Mouse (Mus musculus): Measurements from ENCODE around the gene Tspan9. TPM values are rescaled to one million over a fixed set of nuclear protein-coding genes. Genes with fewer than 3 reads are reported as not detected.

Gene Tspan9
- 107 and 109 TPM in 2 replicates for polyA plus RNA-seq (2012; rRNA removed)

- WGBS: 2% methylated on average over 55 of the region's 56 CpGs
- Histone ChIP-seq H3K27me3 (replicated peaks; ENCODE audit: control insufficient read depth, insufficient read depth, low read length) (no peaks in the 10 kb centered on the region), H3K4me1 (ENCODE audit: control insufficient read depth, insufficient read depth, low read length) (peaks cover 11% of the 10 kb centered on the region; the same call in 1 of the 2 replicates), H3K36me3 (ENCODE audit: control insufficient read depth, insufficient read depth, low read length) (no peaks in the 10 kb centered on the region), H3K27ac (ENCODE audit: insufficient read depth, low read depth, low read length) (peak within 1 kb of the TSS; percentile 75), H3K4me3 (ENCODE audit: insufficient read depth, low read depth, low read length) (peak within 1 kb of the TSS; percentile 70)
- 0 out of 2 replicates have a peak, but pooled peaks have one; percentile 2 for TF ChIP-seq CTCF (conservative IDR thresholded peaks at IDR 0.05; ENCODE audit: insufficient read depth, insufficient read length, low read depth, low read length)
- peak; percentile 8 for TF ChIP-seq POLR2A (IDR thresholded peaks at IDR 0.05; ENCODE audit: low read depth, low read length)
- DNase-seq: peak; percentile 93
Observed at GRCm38 (mm10) chr6:128143390-128144020, at the start of gene Tspan9. TSS of gene Tspan9 (minus strand) at chr6:128143594.

DNA sequence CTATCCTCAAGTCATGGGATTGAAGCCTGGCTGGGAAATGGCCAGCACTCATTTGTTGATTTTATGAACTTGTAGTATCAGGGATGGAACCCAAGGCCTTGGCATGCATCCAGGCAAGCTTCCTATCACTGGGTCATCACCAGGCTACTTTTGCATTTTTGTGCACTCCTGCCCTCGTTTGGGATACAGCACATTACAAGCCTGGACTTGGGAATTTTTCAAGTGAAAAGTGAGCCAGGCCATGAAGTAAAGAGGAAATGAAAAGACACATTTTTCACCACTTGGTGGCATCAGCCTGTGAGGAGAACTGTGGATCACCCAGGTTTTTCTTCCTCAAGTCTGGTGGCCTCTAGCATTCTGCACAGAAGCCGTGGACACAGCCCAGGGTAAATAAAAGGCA lies 40.1 kb upstream of the Tspan9 start:
- 45% methylated on average over 2 of the region's 2 CpGs for WGBS
- TF ChIP-seq POLR2A (IDR thresholded peaks at IDR 0.05; ENCODE audit: low read depth, low read length) (no peak), CTCF (conservative IDR thresholded peaks at IDR 0.05; ENCODE audit: insufficient read depth, insufficient read length, low read depth, low read length) (no peak)
- no peak for DNase-seq
- no peaks in the 10 kb centered on the region for H3K36me3 ChIP-seq (ENCODE audit: control insufficient read depth, insufficient read depth, low read length)
- no peak overlapping the region for H3K4me3 ChIP-seq (ENCODE audit: insufficient read depth, low read depth, low read length)
- no peak overlapping the region for H3K27ac ChIP-seq (ENCODE audit: insufficient read depth, low read depth, low read length)
- no peaks in the 10 kb centered on the region for H3K27me3 ChIP-seq (replicated peaks; ENCODE audit: control insufficient read depth, insufficient read depth, low read length)
- no peaks in the 10 kb centered on the region for H3K4me1 ChIP-seq (ENCODE audit: control insufficient read depth, insufficient read depth, low read length)

DNA sequence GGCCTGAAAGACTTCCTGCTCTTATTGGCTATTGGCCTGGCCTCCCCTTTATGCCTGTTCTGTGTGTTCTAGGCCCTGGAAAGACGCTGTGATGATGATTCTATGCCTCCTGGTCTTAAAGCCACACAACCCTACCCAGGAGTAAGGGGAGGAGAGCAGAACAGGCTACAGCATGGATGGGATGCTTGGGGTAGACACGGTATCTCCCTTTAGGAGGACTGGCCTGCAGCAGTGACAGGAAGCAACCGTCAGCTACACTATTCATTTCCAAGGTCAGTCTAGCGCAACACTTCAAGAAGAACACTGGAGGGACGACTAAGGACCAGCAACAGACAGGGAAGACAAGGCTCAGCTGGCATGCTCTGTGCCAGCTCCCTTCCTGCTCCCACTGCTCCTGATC lies 37.8 kb upstream of the Tspan9 start:
- H3K27me3 ChIP-seq (replicated peaks; ENCODE audit: control insufficient read depth, insufficient read depth, low read length): no peaks in the 10 kb centered on the region
- no peaks in the 10 kb centered on the region for H3K36me3 ChIP-seq (ENCODE audit: control insufficient read depth, insufficient read depth, low read length)
- H3K27ac ChIP-seq (ENCODE audit: insufficient read depth, low read depth, low read length): no peak overlapping the region
- no peak for TF ChIP-seq CTCF (conservative IDR thresholded peaks at IDR 0.05; ENCODE audit: insufficient read depth, insufficient read length, low read depth, low read length)
- no peak for TF ChIP-seq POLR2A (IDR thresholded peaks at IDR 0.05; ENCODE audit: low read depth, low read length)
- no peak for DNase-seq
- WGBS: 71% methylated on average over 5 of the region's 5 CpGs
- no peak overlapping the region for H3K4me3 ChIP-seq (ENCODE audit: insufficient read depth, low read depth, low read length)
- no peaks in the 10 kb centered on the region for H3K4me1 ChIP-seq (ENCODE audit: control insufficient read depth, insufficient read depth, low read length)

GRCm38 (mm10) chr6:128179651-128180050 lies 36.3 kb upstream of the Tspan9 start:
- no peak overlapping the region for H3K27ac ChIP-seq (ENCODE audit: insufficient read depth, low read depth, low read length)
- no peak for DNase-seq
- H3K27me3 ChIP-seq (replicated peaks; ENCODE audit: control insufficient read depth, insufficient read depth, low read length): no peaks in the 10 kb centered on the region
- H3K4me1 ChIP-seq (ENCODE audit: control insufficient read depth, insufficient read depth, low read length): no peaks in the 10 kb centered on the region
- no peak for TF ChIP-seq POLR2A (IDR thresholded peaks at IDR 0.05; ENCODE audit: low read depth, low read length)
- no peak for TF ChIP-seq CTCF (conservative IDR thresholded peaks at IDR 0.05; ENCODE audit: insufficient read depth, insufficient read length, low read depth, low read length)
- 98% methylated on average over 1 of the region's 1 CpGs for WGBS
- no peak overlapping the region for H3K4me3 ChIP-seq (ENCODE audit: insufficient read depth, low read depth, low read length)
- H3K36me3 ChIP-seq (ENCODE audit: control insufficient read depth, insufficient read depth, low read length): no peaks in the 10 kb centered on the region

GRCm38 (mm10) chr6:128179247-128179646 lies 35.9 kb upstream of the Tspan9 start:
- TF ChIP-seq CTCF (conservative IDR thresholded peaks at IDR 0.05; ENCODE audit: insufficient read depth, insufficient read length, low read depth, low read length) (peak; percentile 37; the same call in 1 of the 2 replicates), POLR2A (IDR thresholded peaks at IDR 0.05; ENCODE audit: low read depth, low read length) (no peak)
- no peaks in the 10 kb centered on the region for H3K4me1 ChIP-seq (ENCODE audit: control insufficient read depth, insufficient read depth, low read length)
- no peak overlapping the region for H3K27ac ChIP-seq (ENCODE audit: insufficient read depth, low read depth, low read length)
- 86% methylated on average over 5 of the region's 5 CpGs for WGBS
- H3K36me3 ChIP-seq (ENCODE audit: control insufficient read depth, insufficient read depth, low read length): no peaks in the 10 kb centered on the region
- no peak overlapping the region for H3K4me3 ChIP-seq (ENCODE audit: insufficient read depth, low read depth, low read length)
- H3K27me3 ChIP-seq (replicated peaks; ENCODE audit: control insufficient read depth, insufficient read depth, low read length): no peaks in the 10 kb centered on the region
- no peak for DNase-seq

DNA sequence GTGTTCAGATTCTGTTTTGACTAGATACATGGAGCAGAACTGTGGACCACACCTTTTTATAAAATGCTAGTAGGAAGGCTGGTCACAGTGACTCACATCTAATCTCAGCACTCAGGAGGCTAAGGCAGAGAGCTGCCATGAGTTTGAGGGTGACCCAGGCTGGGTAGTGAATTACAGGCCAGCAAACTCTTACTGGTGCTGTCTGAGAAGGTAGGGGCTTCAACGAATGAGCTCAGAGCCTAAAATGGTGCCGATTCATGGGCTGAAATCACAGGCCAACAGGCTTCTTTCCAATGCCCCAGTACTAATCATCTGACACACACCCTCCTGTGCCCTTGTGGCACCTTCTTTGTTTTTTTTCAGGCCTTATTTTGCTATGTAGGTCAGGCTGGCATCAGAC lies 35.3 kb upstream of the Tspan9 start:
- WGBS: 97% methylated on average over 2 of the region's 2 CpGs
- Histone ChIP-seq H3K4me1 (ENCODE audit: control insufficient read depth, insufficient read depth, low read length) (no peaks in the 10 kb centered on the region), H3K4me3 (ENCODE audit: insufficient read depth, low read depth, low read length) (no peak overlapping the region), H3K27ac (ENCODE audit: insufficient read depth, low read depth, low read length) (no peak overlapping the region), H3K36me3 (ENCODE audit: control insufficient read depth, insufficient read depth, low read length) (no peaks in the 10 kb centered on the region), H3K27me3 (replicated peaks; ENCODE audit: control insufficient read depth, insufficient read depth, low read length) (no peaks in the 10 kb centered on the region)
- TF ChIP-seq POLR2A (IDR thresholded peaks at IDR 0.05; ENCODE audit: low read depth, low read length) (no peak), CTCF (conservative IDR thresholded peaks at IDR 0.05; ENCODE audit: insufficient read depth, insufficient read length, low read depth, low read length) (no peak)
- no peak for DNase-seq

DNA sequence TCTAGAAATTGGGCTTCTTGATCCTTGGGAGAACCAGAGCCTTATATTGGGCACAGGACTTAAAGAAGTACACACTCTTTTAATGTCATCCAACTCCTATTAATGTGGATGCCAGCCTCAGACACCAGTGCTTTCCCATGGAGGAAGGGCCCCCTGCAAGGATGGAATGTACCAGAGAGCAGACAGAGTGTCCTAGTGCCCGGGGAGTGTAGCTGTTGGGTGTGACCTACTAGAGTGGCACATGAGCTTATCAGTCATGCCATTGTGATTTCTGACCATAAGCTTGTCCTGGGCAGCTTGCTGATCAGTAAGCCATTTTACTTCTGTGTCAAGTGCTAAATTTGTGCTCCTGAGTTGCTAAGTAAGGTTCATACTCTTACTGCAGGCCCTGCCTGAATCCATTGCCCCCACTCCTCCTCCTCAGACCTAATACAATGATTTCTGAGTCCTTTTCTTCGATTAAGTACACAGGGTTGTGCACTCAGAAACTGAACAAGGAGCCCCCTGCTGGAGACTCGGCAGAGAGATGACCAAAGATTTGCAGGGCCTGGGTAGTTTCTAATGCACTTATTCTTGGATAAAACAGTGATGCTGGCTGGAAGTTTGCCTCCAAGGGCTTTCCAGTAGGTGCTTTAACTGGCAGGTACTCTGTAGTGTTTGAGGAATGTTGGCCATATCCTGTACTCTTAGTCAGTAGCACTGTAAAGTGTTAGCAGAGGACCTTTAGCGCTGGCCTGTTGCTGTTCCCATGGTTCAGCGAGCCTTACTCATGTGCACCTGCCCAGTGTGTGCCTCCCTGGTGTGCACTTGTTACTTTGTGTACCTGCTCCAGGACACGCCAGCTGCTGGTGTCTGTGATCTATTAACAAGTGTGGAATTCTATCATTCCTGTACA lies 25.6 kb upstream of the Tspan9 start:
- Histone ChIP-seq H3K4me3 (ENCODE audit: insufficient read depth, low read depth, low read length) (no peak overlapping the region), H3K27me3 (replicated peaks; ENCODE audit: control insufficient read depth, insufficient read depth, low read length) (no peaks in the 10 kb centered on the region), H3K36me3 (ENCODE audit: control insufficient read depth, insufficient read depth, low read length) (no peaks in the 10 kb centered on the region), H3K27ac (ENCODE audit: insufficient read depth, low read depth, low read length) (no peak overlapping the region), H3K4me1 (ENCODE audit: control insufficient read depth, insufficient read depth, low read length) (no peaks in the 10 kb centered on the region; the same call in 1 of the 2 replicates)
- TF ChIP-seq POLR2A (IDR thresholded peaks at IDR 0.05; ENCODE audit: low read depth, low read length) (no peak), CTCF (conservative IDR thresholded peaks at IDR 0.05; ENCODE audit: insufficient read depth, insufficient read length, low read depth, low read length) (peak; percentile 39; the same call in 1 of the 2 replicates)
- peak; percentile 36 for DNase-seq
- WGBS: 40% methylated on average over 6 of the region's 6 CpGs

Measured in kidney, adult 2 months (tissue).